Mouse (Mus musculus) ES-E14 (cell line): ENCODE data around the gene AU022252.
A peak's percentile ranks its signal among the peaks of the same experiment; 100 is the strongest.

ENCODE experiments used
- MAFK ChIP-seq: IDR thresholded peaks from 2 replicates; pipeline ENCODE4 v1.6.1; 2014; ENCODE audit warnings: mild to moderate bottlenecking, low read depth, low read length, inconsistent platforms; ENCODE audit not compliant: insufficient read depth
- ZC3H11A ChIP-seq: IDR thresholded peaks from 2 replicates; pipeline ENCODE4 v1.6.1; 2012; ENCODE audit warnings: low read depth, mild to moderate bottlenecking, inconsistent platforms, low read length, borderline replicate concordance
- ZNF384 ChIP-seq: IDR thresholded peaks from 2 replicates; pipeline ENCODE4 v1.6.1; 2012; ENCODE audit warnings: low read depth, low read length, inconsistent platforms

DNA sequence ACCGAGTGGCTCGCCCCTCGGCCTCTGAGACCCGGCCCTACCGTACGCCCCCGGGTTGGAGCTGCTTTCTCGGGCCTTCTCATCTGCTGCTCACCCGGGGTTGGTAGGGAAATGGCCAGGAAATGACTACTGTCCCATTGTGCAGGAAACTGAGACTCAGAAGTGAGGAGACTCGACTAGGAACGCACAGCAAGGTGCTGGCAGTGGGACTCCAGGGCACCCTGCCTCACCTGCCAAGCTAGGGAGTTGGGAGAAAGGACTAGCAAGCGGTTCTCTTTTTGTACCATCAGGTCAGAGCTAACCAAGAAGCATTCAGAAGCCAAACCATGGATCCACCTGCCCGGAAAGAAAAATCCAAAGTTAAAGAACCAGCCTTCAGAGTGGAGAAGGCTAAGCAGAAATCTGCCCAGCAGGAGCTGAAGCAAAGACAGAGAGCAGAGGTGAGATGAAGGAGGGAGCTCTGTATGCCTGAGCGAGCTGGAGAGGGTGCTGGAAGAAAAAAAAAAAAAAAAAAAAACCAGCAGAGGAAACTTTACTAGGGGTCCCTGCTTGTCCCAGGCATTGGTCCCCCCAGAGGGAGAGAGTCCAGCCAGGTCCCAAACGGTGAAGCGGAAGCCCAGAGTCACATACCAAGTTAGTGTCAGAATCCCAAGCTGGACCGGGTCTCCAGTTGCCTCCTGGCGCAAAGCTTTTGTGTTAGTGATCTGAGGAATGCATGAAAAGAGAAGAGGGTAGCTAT lies 36.8 kb downstream of the AU022252 start:
- TF ChIP-seq ZNF384 (peak; percentile 65; the same call in 1 of the 2 replicates), ZC3H11A (no peak), MAFK (no peak)
